Mouse (Mus musculus): ENCODE measurements around the gene Gpr26.

Gpr26 gene

GRCm38 (mm10) chr7:132025591-132025990 is 59.3 kb downstream of the Gpr26 start:
- no peak for DNase-seq (ENCODE audit: low read depth, low spot score)

GRCm38 (mm10) chr7:132026671-132027070 is 60.4 kb downstream of the Gpr26 start:
- no peak for DNase-seq (ENCODE audit: low read depth, low spot score)

GRCm38 (mm10) chr7:132031940-132032531 is 65.8 kb downstream of the Gpr26 start:
- no peak for DNase-seq (ENCODE audit: low read depth, low spot score)

Measured in retina, adult 2 months (tissue).